ENCODE assay signal across 25 mouse cellular contexts in the genomic region with DNA sequence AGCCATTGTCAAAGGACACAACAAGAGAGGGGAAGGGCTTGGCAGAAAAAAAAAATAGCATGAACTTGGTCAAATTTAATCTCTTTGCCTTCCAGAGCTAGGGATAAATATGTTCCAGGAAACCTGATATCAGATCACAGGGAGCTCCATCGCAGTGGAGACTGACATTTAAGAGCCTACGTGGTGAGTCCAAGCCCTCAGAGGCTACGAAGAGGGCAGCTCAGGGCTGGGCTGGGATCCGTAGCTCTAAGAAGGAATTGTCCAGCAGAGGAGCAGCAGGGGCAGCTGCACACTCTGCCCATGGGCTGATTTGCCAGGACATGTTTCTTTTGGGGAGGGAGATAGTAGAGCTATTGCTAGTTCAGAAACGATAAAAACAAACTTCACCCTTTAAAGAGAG. TPM values are rescaled to one million over a fixed set of nuclear protein-coding genes. Genes with fewer than 3 reads are reported as not detected.
"Had no signal": no experiment of that assay in that cellular context is flagged by ENCODE, and none has a peak within 500 bp of the region (broad histone marks: within the 10 kb centered on the region; RNA-seq: fewer than 3 reads in every experiment).

No protein-coding gene starts in this region.

- H3K27ac ChIP-seq: liver, embryonic 15.5 days; lung, embryonic 15.5 days; macrophage; midbrain, embryonic 10.5 days; midbrain, embryonic 13.5 days; midbrain, embryonic 15.5 days; neural tube, embryonic 13.5 days; neural tube, embryonic 15.5 days; stomach, embryonic 15.5 days; stomach, postnatal 0 days had no signal

- ATAC-seq: liver, postnatal 0 days; lung, postnatal 0 days; midbrain, embryonic 13.5 days; midbrain, embryonic 15.5 days had no signal

- H3K9ac ChIP-seq: liver, embryonic 15.5 days; liver, postnatal 0 days; lung, embryonic 15.5 days; midbrain, embryonic 13.5 days; midbrain, embryonic 15.5 days; neural tube, embryonic 13.5 days; neural tube, embryonic 15.5 days; stomach, embryonic 15.5 days had no signal

- H3K9me3 ChIP-seq: liver, embryonic 15.5 days; lung, embryonic 15.5 days; megakaryocyte, embryonic 14.5 days; midbrain, embryonic 10.5 days; midbrain, embryonic 13.5 days; midbrain, embryonic 15.5 days; neural tube, embryonic 13.5 days; neural tube, embryonic 15.5 days; stomach, embryonic 15.5 days had no signal

- H3K36me3 ChIP-seq: liver, embryonic 15.5 days; lung, embryonic 15.5 days; midbrain, embryonic 10.5 days; midbrain, embryonic 13.5 days; midbrain, embryonic 15.5 days; neural tube, embryonic 13.5 days; neural tube, embryonic 15.5 days; stomach, embryonic 15.5 days had no signal

- H3K4me2 ChIP-seq: liver, embryonic 15.5 days; lung, embryonic 15.5 days; midbrain, embryonic 13.5 days; midbrain, embryonic 15.5 days; neural tube, embryonic 13.5 days; neural tube, embryonic 15.5 days; stomach, embryonic 15.5 days had no signal

- H3K27me3 ChIP-seq: liver, embryonic 15.5 days; lung, embryonic 15.5 days; midbrain, embryonic 13.5 days; midbrain, embryonic 15.5 days; neural tube, embryonic 13.5 days; neural tube, embryonic 15.5 days; stomach, embryonic 15.5 days had no signal

- H3K4me3 ChIP-seq: liver, embryonic 15.5 days; lung, embryonic 15.5 days; megakaryocyte, embryonic 14.5 days; midbrain, embryonic 10.5 days; midbrain, embryonic 13.5 days; midbrain, embryonic 15.5 days; myocyte; neural tube, embryonic 13.5 days; neural tube, embryonic 15.5 days; stomach, embryonic 15.5 days had no signal

- DNase-seq: liver, postnatal 0 days; lung, adult 2 months; lung, postnatal 14 days; lung, postnatal 36 days; retina, postnatal 1 day; right cerebral cortex, adult 18-20 months; right cerebral cortex, postnatal 25 days; right cerebral cortex, postnatal 4 days; thymus, adult 2 months; thymus, postnatal 25 days; thymus, postnatal 4 days had no signal

- H3K4me1 ChIP-seq: liver, embryonic 15.5 days; lung, embryonic 15.5 days; megakaryocyte, embryonic 14.5 days; midbrain, embryonic 10.5 days; midbrain, embryonic 13.5 days; midbrain, embryonic 15.5 days; neural tube, embryonic 13.5 days; neural tube, embryonic 15.5 days; stomach, embryonic 15.5 days had no signal

RNA-seq across cellular contexts. Expression of a gene that starts 11.4 kb away (rescaled TPM):
- total RNA-seq: megakaryocyte progenitor cell, adult 5-6 weeks had no signal
- polyA plus RNA-seq: liver, postnatal 0 days; macrophage had no signal
